Mouse (Mus musculus) embryonic facial prominence, embryonic 15.5 days (tissue): ENCODE data around the gene Sept9. TPM values are rescaled to one million over a fixed set of nuclear protein-coding genes. Genes with fewer than 3 reads are reported as not detected.

Experiments
- ATAC-seq: fragments of 200-750 bp; cut with Nextera tagmentation; 2 replicates; pipeline ENCODE4 v1.8.0; 2017; ENCODE audit warnings: low read depth, moderate TSS enrichment; ENCODE audit not compliant: insufficient number of reproducible peaks, low FRiP score, low TSS enrichment
- H3K27ac ChIP-seq: fragments of 300-500 bp; sonication (generic); replicated peaks from 2 replicates; pipeline ENCODE4 v1.5.1; 2015; ENCODE audit warnings: mild to moderate bottlenecking, inconsistent platforms
- H3K27me3 ChIP-seq: fragments of 300-500 bp; sonication (generic); 2 replicates; pipeline ENCODE4 v1.6.1; 2015; ENCODE audit warnings: inconsistent platforms
- H3K36me3 ChIP-seq: fragments of 300-500 bp; sonication (generic); 2 replicates; pipeline ENCODE4 v1.6.1; 2015; ENCODE audit warnings: mild to moderate bottlenecking, inconsistent platforms
- H3K4me1 ChIP-seq: fragments of 300-500 bp; sonication (generic); 2 replicates; pipeline ENCODE4 v1.6.1; 2015; ENCODE audit warnings: inconsistent platforms
- H3K4me2 ChIP-seq: fragments of 300-500 bp; sonication (generic); replicated peaks from 2 replicates; pipeline ENCODE4 v1.6.1; 2015; ENCODE audit warnings: mild to moderate bottlenecking, inconsistent platforms
- H3K4me3 ChIP-seq: fragments of 300-500 bp; sonication (generic); replicated peaks from 2 replicates; pipeline ENCODE4 v1.5.1; 2015; ENCODE audit warnings: mild to moderate bottlenecking, inconsistent platforms
- H3K9ac ChIP-seq: fragments of 300-500 bp; sonication (generic); 2 replicates; pipeline ENCODE4 v1.6.1; 2015; ENCODE audit warnings: inconsistent platforms
- H3K9me3 ChIP-seq: fragments of 300-500 bp; sonication (generic); replicated peaks from 2 replicates; pipeline ENCODE4 v1.6.1; 2016; ENCODE audit warnings: inconsistent platforms
- WGBS: fragments of 180-500 bp; shearing (Covaris S2); methylation state at CpG from one replicate; pipeline ENCODE4 v1.1.7; 2015; 5-methylcytosine and 5-hydroxymethylcytosine counted together
- polyA plus RNA-seq: library from polyadenylated mRNA; unstranded; fragments of >200 nt; fragmentation: Nextera tagmentation; extraction: Ambion mirVana; gene quantifications from 2 replicates; pipeline ENCODE4 v1.2.1, GENCODE M21; 2015

The Sept9 gene
- polyA plus RNA-seq, 1 experiment from 2014 or later, result 157 TPM

DNA sequence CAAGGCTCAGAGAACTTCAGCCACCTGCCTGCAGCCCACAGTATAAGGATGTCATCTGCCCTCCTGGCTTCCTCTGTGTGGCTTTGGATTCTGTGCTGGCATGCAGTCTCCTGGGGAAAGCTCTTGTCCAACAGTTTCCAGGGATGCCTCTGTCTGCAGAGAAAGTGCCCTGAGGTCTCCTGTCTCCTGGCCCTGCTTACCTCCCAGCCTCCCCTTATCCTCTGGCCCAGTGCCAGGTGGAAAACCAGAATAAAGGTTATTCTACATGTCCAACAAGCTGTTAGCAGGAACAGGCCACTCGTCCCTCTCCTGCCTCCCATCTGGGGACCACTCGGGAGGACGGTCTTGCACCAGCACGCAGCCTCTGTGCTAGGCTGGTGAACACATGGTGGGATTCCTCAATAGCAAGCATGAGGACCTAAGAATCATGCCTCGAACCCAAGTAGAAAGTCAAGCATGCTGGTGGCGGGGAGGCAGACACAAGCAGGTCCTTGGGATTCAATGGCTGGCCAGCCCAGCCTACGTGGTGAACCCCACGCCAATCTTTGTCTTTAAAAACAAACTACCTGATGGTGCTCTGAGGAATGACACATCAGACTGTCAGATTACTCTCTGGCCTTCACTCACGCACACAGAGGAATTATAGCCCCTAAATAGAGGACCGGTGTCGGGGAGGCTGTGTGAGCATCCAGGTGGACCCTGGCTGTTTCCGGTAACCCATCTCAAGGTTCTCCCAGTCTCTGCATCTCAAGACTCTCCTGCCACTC, 111.1 kb downstream of the Sept9 start:
- peak overlapping the region; percentile 77 for H3K27ac ChIP-seq
- no peak for ATAC-seq
- peaks cover 99% of the 10 kb centered on the region for H3K4me1 ChIP-seq
- 0 out of 2 replicates have a peak, but pooled peaks cover 3% of the 10 kb centered on the region for H3K36me3 ChIP-seq
- no peak overlapping the region for H3K9ac ChIP-seq
- no peaks in the 10 kb centered on the region for H3K27me3 ChIP-seq
- no peak overlapping the region for H3K4me3 ChIP-seq
- 70% methylated on average over 12 of the region's 12 CpGs for WGBS
- no peak overlapping the region for H3K4me2 ChIP-seq
- no peaks in the 10 kb centered on the region for H3K9me3 ChIP-seq

DNA sequence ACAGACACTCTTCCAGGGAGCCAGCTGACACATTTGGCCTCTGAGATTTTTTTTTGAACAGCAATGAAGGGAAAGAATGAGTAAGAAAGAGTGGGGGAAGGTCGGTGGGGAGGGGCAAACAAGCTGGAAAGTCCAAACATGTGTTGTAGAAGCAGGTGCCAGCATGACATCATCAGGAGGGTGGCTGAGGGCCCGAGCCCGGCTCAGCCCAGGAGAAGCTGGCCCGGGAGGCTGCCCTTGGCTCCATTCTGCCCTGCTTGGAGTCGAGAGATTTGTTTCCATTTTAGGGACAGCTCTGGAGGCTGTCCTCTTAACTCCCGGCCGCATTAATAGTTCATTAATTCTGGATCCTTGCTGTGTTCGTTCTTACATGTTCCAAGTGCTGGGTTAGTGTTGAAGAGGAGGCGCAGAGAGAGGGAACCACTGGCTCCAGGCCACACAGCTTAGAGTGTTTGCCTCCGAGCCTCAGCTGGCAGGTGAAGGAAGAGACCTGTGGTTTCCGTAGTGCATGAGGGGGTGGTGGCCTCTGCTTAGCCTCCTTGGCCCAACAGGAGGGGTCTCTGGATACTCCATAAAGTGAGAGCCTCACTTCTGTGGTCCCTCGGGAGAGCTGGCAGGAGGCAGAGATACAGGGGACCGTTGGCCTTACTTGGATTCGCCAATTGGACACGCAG, 111.8 kb downstream of the Sept9 start:
- Histone ChIP-seq H3K27ac (peak overlapping the region; percentile 77), H3K9me3 (no peaks in the 10 kb centered on the region), H3K9ac (no peak overlapping the region; the same call in 1 of the 2 replicates), H3K4me3 (no peak overlapping the region), H3K4me1 (peaks cover 99% of the 10 kb centered on the region), H3K27me3 (no peaks in the 10 kb centered on the region), H3K36me3 (0 out of 2 replicates have a peak, but pooled peaks cover 3% of the 10 kb centered on the region), H3K4me2 (no peak overlapping the region)
- ATAC-seq, result no peak
- 47% methylated on average over 15 of the region's 15 CpGs for WGBS

DNA sequence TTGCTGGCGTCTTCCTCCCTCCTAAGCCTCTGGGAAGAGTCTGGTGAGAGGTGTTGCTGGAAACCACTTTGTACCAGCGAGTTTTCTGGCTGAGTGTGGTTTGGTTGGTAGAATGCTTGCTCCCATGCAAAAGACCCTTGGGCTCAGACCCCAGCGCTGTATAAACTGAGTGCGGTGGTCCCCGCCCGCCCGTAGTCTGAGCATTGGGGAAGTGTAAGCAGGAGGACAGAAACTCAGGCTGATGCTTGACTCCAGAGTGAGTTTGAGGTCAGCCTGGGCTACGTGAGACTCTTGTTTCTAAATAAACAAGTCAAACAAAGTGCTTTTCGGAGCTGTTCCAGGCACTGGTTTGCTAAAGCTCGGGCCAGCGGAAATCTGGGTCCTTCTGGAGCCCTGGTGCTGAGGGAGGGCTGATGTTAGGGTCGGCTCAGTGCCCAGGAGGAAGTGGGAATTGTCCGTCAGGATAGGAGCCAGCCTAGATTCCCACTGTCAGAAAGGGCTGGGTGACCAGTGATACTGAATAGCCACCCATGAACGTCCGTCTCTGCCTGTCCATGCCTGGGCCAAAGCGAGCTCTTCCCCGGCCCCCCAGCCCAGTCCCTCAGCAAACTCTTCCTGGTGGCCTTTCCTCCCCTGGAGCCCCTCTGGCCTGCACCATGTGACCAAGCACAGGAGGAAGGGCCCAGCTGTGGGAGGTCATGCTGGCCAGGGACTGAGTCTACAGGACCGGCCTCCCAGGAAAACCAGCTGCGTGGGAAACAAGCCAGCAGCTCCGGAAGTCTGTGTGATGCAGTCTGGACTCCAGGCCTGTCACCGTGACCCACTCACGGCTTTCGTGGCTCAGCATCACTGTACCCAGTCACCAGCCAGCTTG, 112.8 kb downstream of the Sept9 start:
- H3K36me3 ChIP-seq, result no peaks in the 10 kb centered on the region

DNA sequence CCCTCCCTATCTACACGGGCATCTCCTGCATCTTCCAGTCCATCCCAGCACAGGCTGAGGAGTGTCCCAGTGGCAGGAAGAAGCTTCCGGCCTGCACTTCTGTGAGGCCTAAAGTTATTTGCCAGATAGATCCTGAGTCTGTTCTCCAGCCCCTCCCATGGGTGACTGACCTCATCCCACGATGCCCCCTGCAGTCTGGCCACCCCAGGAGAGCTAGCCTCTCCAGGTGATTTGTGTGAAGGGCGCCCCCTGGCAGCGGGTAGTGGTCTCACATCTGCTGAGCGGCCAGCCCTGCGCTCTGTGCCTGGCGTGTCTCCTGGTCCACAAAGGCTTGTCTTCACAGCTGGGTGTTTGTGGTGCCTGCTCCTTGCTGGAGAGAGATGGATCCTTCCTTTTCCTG, 113.5 kb downstream of the Sept9 start:
- no peak overlapping the region for H3K4me3 ChIP-seq
- ATAC-seq, result no peak
- no peaks in the 10 kb centered on the region for H3K36me3 ChIP-seq
- no peaks in the 10 kb centered on the region for H3K27me3 ChIP-seq
- no peaks in the 10 kb centered on the region for H3K9me3 ChIP-seq
- H3K4me2 ChIP-seq, result no peak overlapping the region
- peak overlapping the region; percentile 77 for H3K27ac ChIP-seq
- peaks cover 99% of the 10 kb centered on the region for H3K4me1 ChIP-seq
- 44% methylated on average over 8 of the region's 8 CpGs for WGBS
- H3K9ac ChIP-seq, result no peak overlapping the region

More for the DNA sequence above, 112.8 kb downstream of the Sept9 start:
- H3K9ac ChIP-seq, result no peak overlapping the region
- no peak overlapping the region for H3K4me2 ChIP-seq
- WGBS, result 60% methylated on average over 23 of the region's 23 CpGs
- H3K9me3 ChIP-seq, result no peaks in the 10 kb centered on the region
- peaks cover 99% of the 10 kb centered on the region for H3K4me1 ChIP-seq
- no peaks in the 10 kb centered on the region for H3K27me3 ChIP-seq
- peak overlapping the region; percentile 77 for H3K27ac ChIP-seq
- H3K4me3 ChIP-seq, result no peak overlapping the region
- no peak for ATAC-seq

DNA sequence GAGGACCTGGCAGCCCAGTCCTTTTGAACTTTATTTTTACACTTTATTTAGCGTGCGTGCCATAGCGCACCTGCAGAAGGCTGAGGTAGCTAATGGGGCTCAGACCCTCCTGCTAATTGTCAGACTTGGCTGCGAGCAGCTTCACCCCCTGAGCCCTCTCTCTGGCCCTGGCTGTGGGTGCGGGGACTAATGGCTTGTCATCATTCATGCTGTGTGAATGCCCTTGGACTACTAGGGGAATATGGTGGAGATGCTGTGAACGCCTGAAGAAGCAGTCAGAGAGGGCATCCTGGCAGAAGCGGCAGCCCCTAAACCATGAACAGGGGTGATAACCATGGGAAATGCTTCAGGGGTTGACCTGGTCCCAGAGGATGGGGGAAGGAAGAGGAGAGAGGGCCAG, 114.0 kb downstream of the Sept9 start:
- Histone ChIP-seq H3K9ac (no peak overlapping the region), H3K4me1 (peaks cover 99% of the 10 kb centered on the region), H3K27ac (peak overlapping the region; percentile 77; the same call in 1 of the 2 replicates), H3K4me2 (no peak overlapping the region), H3K9me3 (no peaks in the 10 kb centered on the region), H3K27me3 (no peaks in the 10 kb centered on the region), H3K4me3 (no peak overlapping the region), H3K36me3 (no peaks in the 10 kb centered on the region)
- WGBS, result 85% methylated on average over 7 of the region's 7 CpGs
- ATAC-seq, result no peak

DNA sequence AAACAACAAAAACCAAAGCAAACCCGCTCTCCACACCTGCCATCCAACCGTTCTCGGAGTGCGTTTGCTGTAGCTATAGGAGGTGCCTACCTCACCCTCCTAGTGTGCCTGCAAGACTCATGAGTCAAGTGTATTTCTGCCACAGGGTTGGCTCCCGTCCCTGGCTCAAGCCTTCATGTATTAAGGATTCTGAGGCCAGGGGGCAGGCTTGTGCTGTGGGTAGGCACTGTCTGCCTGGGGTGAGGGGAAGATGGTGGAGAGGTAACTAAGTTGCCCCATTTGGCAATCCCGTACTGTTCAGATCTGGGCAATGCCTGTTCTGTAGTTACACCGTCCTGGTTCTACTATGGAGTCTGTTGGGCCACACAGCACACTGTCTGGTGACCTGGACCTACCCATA, 114.6 kb downstream of the Sept9 start:
- Histone ChIP-seq H3K9ac (no peak overlapping the region), H3K27me3 (no peaks in the 10 kb centered on the region), H3K4me3 (no peak overlapping the region), H3K4me2 (no peak overlapping the region), H3K9me3 (no peaks in the 10 kb centered on the region), H3K4me1 (peaks cover 99% of the 10 kb centered on the region), H3K27ac (no peak overlapping the region), H3K36me3 (no peaks in the 10 kb centered on the region)
- ATAC-seq, result no peak
- 86% methylated on average over 7 of the region's 7 CpGs for WGBS

DNA sequence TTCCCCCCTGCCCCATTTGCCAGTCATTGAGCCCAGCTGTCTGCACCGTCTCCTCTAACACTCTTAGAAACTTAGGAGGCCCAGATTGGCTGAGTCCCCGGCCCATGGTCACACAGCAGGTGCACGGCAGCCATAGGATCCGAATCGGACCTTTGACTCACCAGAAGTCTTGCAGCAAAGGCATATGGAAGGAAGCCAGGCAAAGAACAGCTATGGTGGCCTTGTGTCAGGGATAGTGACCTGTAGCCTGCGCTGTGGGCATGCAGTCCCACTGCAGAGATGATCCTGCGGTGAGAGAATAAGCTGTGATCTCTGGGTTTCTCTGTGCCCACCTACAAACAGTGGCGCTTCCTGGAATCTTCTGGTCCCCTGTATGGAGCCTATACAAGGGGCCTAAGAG, 115.1 kb downstream of the Sept9 start:
- Histone ChIP-seq H3K27me3 (no peaks in the 10 kb centered on the region), H3K4me1 (peaks cover 99% of the 10 kb centered on the region), H3K9me3 (no peaks in the 10 kb centered on the region), H3K27ac (peak overlapping the region; percentile 63; the same call in 1 of the 2 replicates), H3K36me3 (no peaks in the 10 kb centered on the region), H3K4me3 (no peak overlapping the region), H3K4me2 (no peak overlapping the region), H3K9ac (no peak overlapping the region)
- 88% methylated on average over 8 of the region's 8 CpGs for WGBS
- ATAC-seq, result no peak

DNA sequence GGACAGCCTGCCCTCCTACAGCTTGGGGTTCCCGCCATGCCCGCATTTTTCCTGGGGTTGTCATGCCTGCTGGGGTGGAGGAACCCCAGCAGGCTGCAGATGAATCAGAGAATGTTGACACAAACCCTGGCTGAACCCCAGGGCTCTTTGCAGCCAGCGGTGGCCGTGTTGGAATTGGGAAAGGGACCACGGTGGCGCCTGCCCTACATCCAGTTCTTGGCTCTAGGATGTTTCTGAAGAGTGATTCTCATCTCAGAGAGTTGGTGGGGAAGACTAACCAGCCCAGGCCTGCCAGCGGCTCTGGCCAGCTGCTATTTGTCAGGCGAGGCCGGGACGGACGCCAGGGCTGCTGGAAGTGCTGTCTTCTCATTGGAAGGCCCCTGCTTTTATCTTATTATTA, 115.8 kb downstream of the Sept9 start:
- Histone ChIP-seq H3K4me2 (no peak overlapping the region), H3K27me3 (no peaks in the 10 kb centered on the region), H3K4me3 (no peak overlapping the region), H3K27ac (peak overlapping the region; percentile 63; the same call in 1 of the 2 replicates), H3K4me1 (peaks cover 99% of the 10 kb centered on the region), H3K36me3 (no peaks in the 10 kb centered on the region), H3K9me3 (no peaks in the 10 kb centered on the region), H3K9ac (no peak overlapping the region)
- ATAC-seq, result no peak
- 61% methylated on average over 11 of the region's 11 CpGs for WGBS

DNA sequence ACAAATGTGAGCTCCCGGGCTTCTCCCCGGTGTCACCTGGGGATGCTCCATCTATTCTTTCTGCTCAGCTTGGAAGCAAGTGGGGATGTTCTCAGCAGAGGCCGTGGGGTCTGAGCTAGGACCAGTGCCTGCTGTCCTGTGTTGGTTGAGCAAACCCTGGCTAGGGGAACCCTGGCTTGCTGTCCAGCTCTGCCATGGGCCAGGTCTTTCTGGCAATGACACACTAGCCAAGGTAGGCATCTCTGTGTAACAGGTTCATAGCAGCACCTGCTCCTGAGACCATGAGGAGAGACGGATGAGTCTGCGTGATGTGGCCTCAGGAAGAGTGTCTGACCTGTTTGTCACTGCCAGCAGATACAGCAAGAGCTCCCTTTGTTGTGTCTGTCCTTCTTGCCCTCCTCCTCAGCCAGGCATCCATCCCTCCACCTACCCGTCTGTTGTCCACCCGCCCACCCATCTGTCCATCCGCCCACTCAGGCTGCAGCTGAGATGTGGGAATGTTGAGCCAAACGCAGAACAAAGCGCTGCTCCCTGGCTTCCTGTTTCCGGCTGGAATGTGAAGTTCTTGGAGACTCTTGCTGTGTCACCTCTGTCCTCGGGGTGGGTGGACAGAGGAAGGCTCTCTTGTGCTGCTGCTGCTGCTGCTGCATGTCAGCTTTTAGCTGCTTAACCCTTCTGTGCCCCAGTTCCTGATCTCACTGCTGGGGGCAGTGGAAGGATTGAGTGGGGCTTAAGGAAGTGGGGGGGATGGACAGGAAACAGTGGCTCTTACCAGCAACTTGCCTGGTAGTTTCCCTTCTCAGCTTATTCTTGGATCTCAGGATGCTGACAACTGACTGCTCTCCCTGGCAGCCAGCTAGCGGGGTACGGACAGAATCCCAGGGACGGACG, 117.2 kb downstream of the Sept9 start:
- H3K4me2 ChIP-seq, result peak overlapping the region; percentile 38
- WGBS, result 46% methylated on average over 16 of the region's 16 CpGs
- peak overlapping the region; percentile 90 for H3K27ac ChIP-seq
- no peak overlapping the region for H3K4me3 ChIP-seq
- H3K36me3 ChIP-seq, result no peaks in the 10 kb centered on the region
- no peak for ATAC-seq
- no peaks in the 10 kb centered on the region for H3K27me3 ChIP-seq
- peaks cover 99% of the 10 kb centered on the region for H3K4me1 ChIP-seq
- H3K9ac ChIP-seq, result no peak overlapping the region
- no peaks in the 10 kb centered on the region for H3K9me3 ChIP-seq

DNA sequence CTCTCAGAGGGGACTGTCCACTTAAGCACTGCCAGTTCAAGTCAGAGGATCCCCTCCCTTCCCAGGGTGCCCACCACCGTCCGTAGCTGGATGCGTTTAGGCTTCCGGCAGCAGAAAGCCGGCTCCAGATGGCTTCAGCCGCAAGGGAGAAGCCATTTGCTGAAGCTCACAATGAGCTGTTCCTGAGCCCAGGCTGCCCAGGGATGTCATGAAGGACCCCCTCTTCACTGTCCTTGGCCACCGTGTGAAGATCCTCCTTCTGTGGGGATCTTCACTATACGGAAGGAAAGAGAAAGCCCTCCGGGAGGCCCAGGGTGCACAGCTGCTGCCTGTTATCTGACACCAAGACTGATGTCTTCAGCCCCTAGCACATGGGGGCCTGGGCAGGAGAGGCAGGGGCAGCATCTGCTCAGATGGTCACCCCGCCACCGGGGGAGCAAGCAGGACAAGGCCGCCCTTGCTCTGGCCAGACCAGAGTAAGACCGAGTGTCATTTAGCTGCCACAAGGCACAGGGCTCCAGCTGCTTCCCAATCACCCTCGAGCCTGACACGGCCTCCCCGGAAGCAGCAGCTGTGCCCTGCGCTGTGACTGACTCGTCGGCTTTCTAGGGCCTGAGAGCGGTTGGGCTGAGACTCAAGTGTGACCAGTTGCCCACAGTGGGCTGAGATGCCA, 118.1 kb downstream of the Sept9 start:
- H3K4me3 ChIP-seq, result no peak overlapping the region
- peak overlapping the region; percentile 38 for H3K4me2 ChIP-seq
- 0 out of 2 replicates have a peak, but pooled peaks have one; percentile 13 for ATAC-seq
- no peaks in the 10 kb centered on the region for H3K36me3 ChIP-seq
- no peak overlapping the region for H3K9ac ChIP-seq
- WGBS, result 17% methylated on average over 20 of the region's 20 CpGs
- H3K4me1 ChIP-seq, result peaks cover 99% of the 10 kb centered on the region
- H3K27ac ChIP-seq, result peak overlapping the region; percentile 90
- no peaks in the 10 kb centered on the region for H3K9me3 ChIP-seq
- H3K27me3 ChIP-seq, result no peaks in the 10 kb centered on the region
